Mouse (Mus musculus) neural tube, embryonic 14.5 days (tissue): ENCODE results near the gene Lamc3. TPM values are rescaled to one million over a fixed set of nuclear protein-coding genes. Genes with fewer than 3 reads are reported as not detected.

Experiments
- ATAC-seq: fragments of 200-750 bp; cut with Nextera tagmentation; 2 replicates; pipeline ENCODE4 v1.8.0; 2017; ENCODE audit warnings: low read depth, mild to moderate bottlenecking, moderate TSS enrichment, moderate library complexity
- H3K27ac ChIP-seq: fragments of 300-500 bp; sonication (generic); 2 replicates; pipeline ENCODE4 v1.5.1; 2014; ENCODE audit warnings: low read depth, mild to moderate bottlenecking, control low read depth, low read length, moderate library complexity, mixed read lengths
- H3K27me3 ChIP-seq: fragments of 300-500 bp; sonication (generic); 2 replicates; pipeline ENCODE4 v1.6.1; 2014; ENCODE audit warnings: low read length; ENCODE audit not compliant: control insufficient read depth, insufficient read depth
- H3K36me3 ChIP-seq: fragments of 300-500 bp; sonication (generic); 2 replicates; pipeline ENCODE4 v1.6.1; 2014; ENCODE audit warnings: low read length, mixed read lengths; ENCODE audit not compliant: control insufficient read depth, insufficient read depth
- H3K4me1 ChIP-seq: fragments of 300-500 bp; sonication (generic); 2 replicates; pipeline ENCODE4 v1.6.1; 2014; ENCODE audit warnings: low read length; ENCODE audit not compliant: control insufficient read depth, insufficient read depth
- H3K4me2 ChIP-seq: fragments of 300-500 bp; sonication (generic); 2 replicates; pipeline ENCODE4 v1.6.1; 2014; ENCODE audit warnings: mild to moderate bottlenecking, low read depth, low read length, control low read depth
- H3K4me3 ChIP-seq: fragments of 300-500 bp; sonication (generic); 2 replicates; pipeline ENCODE4 v1.5.1; 2014; ENCODE audit warnings: low read depth, low read length, control low read depth, mixed read lengths
- H3K9ac ChIP-seq: fragments of 300-500 bp; sonication (generic); replicated peaks from 2 replicates; pipeline ENCODE4 v1.6.1; 2014; ENCODE audit warnings: low read depth, mild to moderate bottlenecking, control low read depth, low read length, mixed read lengths
- H3K9me3 ChIP-seq: fragments of 300-500 bp; sonication (generic); 2 replicates; pipeline ENCODE4 v1.6.1; 2016; ENCODE audit warnings: low read length; ENCODE audit not compliant: control insufficient read depth
- WGBS: fragments of 180-500 bp; shearing (Covaris S2); extraction: QIAGEN DNeasy Blood & Tissue Kit; methylation state at CpG from one replicate; pipeline ENCODE4 v1.1.7; 2014; 5-methylcytosine and 5-hydroxymethylcytosine counted together
- polyA plus RNA-seq: library from polyadenylated mRNA; unstranded; fragments of >200 nt; fragmentation: Nextera tagmentation; extraction: Ambion mirVana; gene quantifications from 2 replicates; pipeline ENCODE4 v1.2.1, GENCODE M21; 2014

The Lamc3 gene
- polyA plus RNA-seq, 1 experiment from 2014 or later = 0.60 TPM

DNA sequence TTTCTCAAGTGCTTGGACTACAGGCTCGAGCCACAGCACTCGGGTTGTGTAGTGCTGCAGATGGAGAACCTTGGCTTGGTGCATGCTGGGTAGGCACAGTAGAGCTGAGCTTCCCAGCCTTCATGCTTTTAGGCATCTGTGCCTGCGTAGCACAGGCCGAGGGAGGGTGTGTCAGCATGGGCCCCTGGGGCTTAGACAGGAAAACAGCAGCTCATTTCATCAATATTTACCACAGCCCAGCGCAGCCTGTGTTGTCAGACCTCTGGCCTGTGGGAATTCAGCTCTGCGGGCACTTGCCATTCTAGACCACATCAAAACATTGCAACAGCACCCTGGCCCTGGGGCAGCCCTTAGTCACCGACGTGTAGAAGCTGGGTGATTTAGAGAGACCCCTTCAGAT, 31.1 kb upstream of the Lamc3 start:
- Histone ChIP-seq H3K4me3 (no peak overlapping the region), H3K27ac (no peak overlapping the region), H3K36me3 (no peaks in the 10 kb centered on the region), H3K9me3 (no peaks in the 10 kb centered on the region), H3K9ac (no peak overlapping the region), H3K4me2 (no peak overlapping the region), H3K27me3 (no peaks in the 10 kb centered on the region), H3K4me1 (0 out of 2 replicates have a peak, but pooled peaks cover 6% of the 10 kb centered on the region)
- WGBS = 67% methylated on average over 8 of the region's 8 CpGs
- no peak for ATAC-seq

DNA sequence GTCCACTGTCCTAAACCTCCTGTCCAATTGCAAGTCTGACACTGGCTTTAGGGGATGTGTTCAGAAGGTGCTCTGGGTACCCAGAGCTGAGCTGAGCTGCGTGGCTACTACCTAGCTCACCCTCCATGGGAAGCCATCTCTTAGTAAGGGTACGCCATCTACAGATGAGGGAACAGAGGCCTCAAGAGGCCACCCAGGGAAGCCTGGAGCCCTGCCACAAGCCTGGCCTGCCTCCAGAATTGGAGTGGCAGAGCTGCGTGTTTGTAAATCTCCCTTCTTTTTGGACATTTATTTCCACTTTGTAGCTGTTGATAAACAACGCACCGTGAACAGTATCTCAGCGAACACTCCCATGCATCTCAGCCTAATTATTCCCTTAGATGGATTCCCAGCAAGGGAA, 29.9 kb upstream of the Lamc3 start:
- no peak overlapping the region for H3K27ac ChIP-seq
- no peaks in the 10 kb centered on the region for H3K27me3 ChIP-seq
- no peak overlapping the region for H3K9ac ChIP-seq
- no peak overlapping the region for H3K4me2 ChIP-seq
- 43% methylated on average over 6 of the region's 6 CpGs for WGBS
- H3K9me3 ChIP-seq = no peaks in the 10 kb centered on the region
- ATAC-seq = no peak
- no peaks in the 10 kb centered on the region for H3K36me3 ChIP-seq
- H3K4me1 ChIP-seq = 0 out of 2 replicates have a peak, but pooled peaks cover 6% of the 10 kb centered on the region
- H3K4me3 ChIP-seq = no peak overlapping the region

- H3K36me3 ChIP-seq = no peaks in the 10 kb centered on the region
- no peaks in the 10 kb centered on the region for H3K9me3 ChIP-seq
- WGBS = 21% methylated on average over 12 of the region's 12 CpGs
- no peak overlapping the region for H3K27ac ChIP-seq
- no peak overlapping the region for H3K4me2 ChIP-seq
- no peak for ATAC-seq
- 0 out of 2 replicates have a peak, but pooled peaks cover 6% of the 10 kb centered on the region for H3K4me1 ChIP-seq
- no peaks in the 10 kb centered on the region for H3K27me3 ChIP-seq
- no peak overlapping the region for H3K4me3 ChIP-seq
- no peak overlapping the region for H3K9ac ChIP-seq
Observed at GRCm38 (mm10) chr2:31858500-31858899, 28.6 kb upstream of the Lamc3 start.

DNA sequence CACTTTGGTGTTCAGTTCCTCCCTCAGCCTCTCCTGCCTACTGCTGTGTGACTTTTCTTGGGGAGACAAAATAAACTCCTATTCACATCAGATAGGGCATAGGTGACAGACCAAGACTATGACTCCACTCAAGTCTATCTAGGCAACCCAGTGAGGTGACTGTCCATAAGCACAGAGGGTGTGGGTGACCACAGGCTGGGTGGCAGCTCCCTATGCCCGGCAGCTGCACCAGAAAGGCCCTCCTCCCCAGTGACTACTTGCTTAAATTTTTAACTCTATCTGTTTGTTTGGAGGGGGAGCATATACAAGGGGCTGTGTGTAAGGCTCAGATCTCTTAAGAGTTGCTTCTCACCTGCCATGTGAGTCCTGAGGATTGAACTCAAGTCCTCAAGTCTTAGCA, 24.2 kb upstream of the Lamc3 start:
- ATAC-seq = no peak
- Histone ChIP-seq H3K36me3 (no peaks in the 10 kb centered on the region), H3K9ac (no peak overlapping the region), H3K4me2 (no peak overlapping the region), H3K4me1 (peaks cover 11% of the 10 kb centered on the region), H3K27me3 (no peaks in the 10 kb centered on the region), H3K9me3 (no peaks in the 10 kb centered on the region), H3K27ac (no peak overlapping the region), H3K4me3 (no peak overlapping the region)
- 92% methylated on average over 1 of the region's 1 CpGs for WGBS

GRCm38 (mm10) chr2:31863766-31864165, 23.3 kb upstream of the Lamc3 start:
- peaks cover 10% of the 10 kb centered on the region for H3K4me1 ChIP-seq
- H3K27ac ChIP-seq = no peak overlapping the region
- H3K4me2 ChIP-seq = no peak overlapping the region
- H3K4me3 ChIP-seq = no peak overlapping the region
- H3K9me3 ChIP-seq = no peaks in the 10 kb centered on the region
- no peaks in the 10 kb centered on the region for H3K36me3 ChIP-seq
- WGBS = 89% methylated on average over 1 of the region's 1 CpGs
- H3K27me3 ChIP-seq = no peaks in the 10 kb centered on the region
- H3K9ac ChIP-seq = no peak overlapping the region
- ATAC-seq = no peak

DNA sequence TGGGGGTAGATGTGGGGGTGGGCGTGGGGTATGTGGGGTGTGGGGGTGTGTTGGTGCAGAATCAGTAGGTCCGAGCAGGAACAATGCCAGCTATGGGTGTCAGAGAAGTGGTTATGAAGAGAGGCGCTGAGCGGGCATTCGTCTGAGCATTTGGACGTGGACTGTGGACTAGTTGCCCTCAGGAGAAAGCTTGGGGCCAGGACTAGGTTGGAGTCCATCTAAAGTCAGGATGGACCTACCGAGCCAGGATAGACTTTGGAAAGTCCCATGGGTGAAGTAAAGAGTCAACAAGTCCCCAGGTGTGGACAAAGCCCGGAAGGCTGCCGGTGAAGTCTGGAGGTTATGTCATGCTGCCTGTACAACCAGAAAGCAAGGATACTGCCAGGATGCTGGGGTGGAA, 22.2 kb upstream of the Lamc3 start:
- H3K27me3 ChIP-seq = no peaks in the 10 kb centered on the region
- no peaks in the 10 kb centered on the region for H3K9me3 ChIP-seq
- 89% methylated on average over 9 of the region's 9 CpGs for WGBS
- no peak overlapping the region for H3K27ac ChIP-seq
- no peak overlapping the region for H3K4me3 ChIP-seq
- no peak overlapping the region for H3K4me2 ChIP-seq
- no peaks in the 10 kb centered on the region for H3K36me3 ChIP-seq
- H3K4me1 ChIP-seq = peaks cover 8% of the 10 kb centered on the region
- ATAC-seq = no peak
- H3K9ac ChIP-seq = no peak overlapping the region

- no peak overlapping the region for H3K4me3 ChIP-seq
- no peaks in the 10 kb centered on the region for H3K36me3 ChIP-seq
- H3K9me3 ChIP-seq = no peaks in the 10 kb centered on the region
- H3K4me2 ChIP-seq = no peak overlapping the region
- ATAC-seq = no peak
- WGBS = 51% methylated on average over 4 of the region's 4 CpGs
- H3K27me3 ChIP-seq = no peaks in the 10 kb centered on the region
- 0 out of 2 replicates have a peak overlapping the region, but pooled peaks have one; percentile 8 for H3K9ac ChIP-seq
- peaks cover 8% of the 10 kb centered on the region for H3K4me1 ChIP-seq
- no peak overlapping the region for H3K27ac ChIP-seq
Observed at GRCm38 (mm10) chr2:31865322-31865721, 21.8 kb upstream of the Lamc3 start.

GRCm38 (mm10) chr2:31865794-31866193, 21.3 kb upstream of the Lamc3 start:
- Histone ChIP-seq H3K9ac (0 out of 2 replicates have a peak overlapping the region, but pooled peaks have one; percentile 8), H3K27me3 (no peaks in the 10 kb centered on the region), H3K36me3 (no peaks in the 10 kb centered on the region), H3K4me1 (peaks cover 8% of the 10 kb centered on the region), H3K27ac (0 out of 2 replicates have a peak overlapping the region, but pooled peaks have one; percentile 34), H3K4me2 (no peak overlapping the region), H3K4me3 (no peak overlapping the region), H3K9me3 (no peaks in the 10 kb centered on the region)
- no peak for ATAC-seq
- WGBS = 5% methylated on average over 2 of the region's 2 CpGs

DNA sequence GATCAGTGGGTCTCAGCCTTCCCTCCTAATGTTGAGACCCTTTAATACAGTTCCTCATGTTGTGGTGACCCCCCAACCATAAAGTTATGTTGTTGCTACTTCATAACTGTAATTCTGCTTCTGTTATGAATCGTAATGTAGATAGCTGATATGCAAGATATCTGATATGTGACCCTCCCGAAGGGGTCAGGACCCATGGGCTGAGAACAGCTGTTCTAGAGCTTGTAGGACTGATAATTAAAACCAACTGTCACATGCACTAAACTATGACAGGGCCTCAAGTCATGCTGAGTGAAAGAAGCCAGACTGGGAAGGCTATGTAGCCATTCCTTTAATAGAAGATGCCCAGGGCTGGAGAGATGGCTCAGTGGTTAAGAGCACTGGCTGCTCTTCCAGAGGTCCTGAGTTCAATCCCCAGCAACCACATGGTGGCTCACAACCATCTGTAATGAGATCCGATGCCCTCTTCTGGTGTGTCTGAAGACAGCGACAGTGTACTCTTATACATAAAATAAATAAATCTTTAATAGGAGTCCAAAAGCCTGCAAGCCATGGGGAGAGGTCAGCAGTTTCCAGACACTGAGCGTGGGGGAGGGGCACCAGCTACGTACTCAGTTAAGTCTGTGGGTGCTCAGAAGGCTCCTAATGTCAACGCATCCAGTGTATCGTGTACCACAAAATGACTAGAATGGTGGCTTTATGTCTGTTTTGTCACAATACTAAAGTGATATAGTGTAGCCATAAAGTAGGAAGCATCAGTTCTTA, 19.1 kb upstream of the Lamc3 start:
- no peak overlapping the region for H3K27ac ChIP-seq
- H3K9ac ChIP-seq = no peak overlapping the region
- peaks cover 8% of the 10 kb centered on the region for H3K4me1 ChIP-seq
- H3K27me3 ChIP-seq = no peaks in the 10 kb centered on the region
- no peak overlapping the region for H3K4me2 ChIP-seq
- ATAC-seq = no peak
- no peaks in the 10 kb centered on the region for H3K9me3 ChIP-seq
- H3K4me3 ChIP-seq = no peak overlapping the region
- H3K36me3 ChIP-seq = no peaks in the 10 kb centered on the region
- 88% methylated on average over 8 of the region's 8 CpGs for WGBS
